In the genomic region with DNA sequence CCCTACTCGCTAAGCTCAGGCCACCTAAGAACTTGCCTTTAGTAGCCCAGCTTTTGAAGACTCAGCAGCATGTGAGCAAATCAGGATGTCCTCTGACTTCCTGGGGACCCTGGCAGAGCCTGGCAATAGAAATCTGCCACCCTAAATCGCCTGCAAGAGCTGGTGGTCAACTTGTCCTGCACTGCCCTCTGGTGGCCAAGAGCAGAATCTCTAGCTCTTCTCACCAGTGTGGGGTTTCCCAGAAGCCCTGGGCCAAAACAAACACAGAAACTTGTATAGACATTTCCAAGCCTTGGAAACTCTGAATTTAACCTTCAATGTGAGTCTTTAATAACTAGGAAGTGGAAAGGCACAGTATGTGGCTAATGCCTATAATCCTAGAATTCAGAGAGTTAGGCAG, we compare ENCODE assay signal across 8 mouse cellular contexts. TPM values are rescaled to one million over a fixed set of nuclear protein-coding genes. Genes with fewer than 3 reads are reported as not detected.
A peak's percentile ranks its signal among the peaks of the same experiment; 100 is the strongest.
DNase-seq lines count a peak whose midpoint lies in the region; ATAC-seq lines count a peak whose summit lies in the region.

No protein-coding gene starts in this region.

- no peaks in the 10 kb centered on the region for H3K9me3 ChIP-seq in heart, embryonic 11.5 days (replicated peaks; ENCODE audit: control insufficient read depth, low read length)
- H3K9me3 ChIP-seq in midbrain, embryonic 15.5 days, result no peaks in the 10 kb centered on the region

- intact Hi-C loops in left cerebral cortex, postnatal 25 days (cut with DNase I), result loop anchor here (2.0 to 5.0 kb wide), 2 partner anchors 186 to 282 kb away; no protein-coding TSS in a partner anchor

- H3K27ac ChIP-seq in heart, embryonic 11.5 days (ENCODE audit: low read depth, low read length), result no peak overlapping the region
- H3K27ac ChIP-seq in midbrain, embryonic 15.5 days, result no peak overlapping the region

- no peaks in the 10 kb centered on the region for H3K27me3 ChIP-seq in heart, embryonic 11.5 days (ENCODE audit: control insufficient read depth, insufficient read depth, low read length)
- no peaks in the 10 kb centered on the region for H3K27me3 ChIP-seq in midbrain, embryonic 15.5 days (replicated peaks)

- ATAC-seq in heart, embryonic 11.5 days (replicated peaks; ENCODE audit: insufficient number of reproducible peaks, low FRiP score, low TSS enrichment), result no peak
- peak; percentile 45; the same call in 1 of the 2 replicates for ATAC-seq in midbrain, embryonic 15.5 days (replicated peaks)

- no peak overlapping the region for H3K4me3 ChIP-seq in heart, embryonic 11.5 days (ENCODE audit: low read depth, low read length)
- no peak overlapping the region for H3K4me3 ChIP-seq in midbrain, embryonic 15.5 days

- WGBS in heart, embryonic 11.5 days (ENCODE audit: insufficient replicate concordance), result 32% methylated on average over 2 of the region's 2 CpGs
- 36% methylated on average over 2 of the region's 2 CpGs for WGBS in midbrain, embryonic 15.5 days

- no peak overlapping the region for H3K9ac ChIP-seq in heart, embryonic 11.5 days (ENCODE audit: low read depth, low read length)
- H3K9ac ChIP-seq in midbrain, embryonic 15.5 days, result no peak overlapping the region

- no peaks in the 10 kb centered on the region for H3K36me3 ChIP-seq in heart, embryonic 11.5 days (ENCODE audit: control insufficient read depth, insufficient read depth, low read length)
- no peaks in the 10 kb centered on the region for H3K36me3 ChIP-seq in midbrain, embryonic 15.5 days (replicated peaks)

- DNase-seq in heart, adult 11 months, result peak; percentile 97
- DNase-seq in cerebellum, postnatal 25 days, result peak; percentile 90 to 93
- DNase-seq in frontal cortex, postnatal 36 days (ENCODE audit: low spot score in 2 of 2), result peak; percentile 82 to 86
- DNase-seq in hindlimb bud, embryonic 11.5 days (ENCODE audit: extremely low spot score, low read depth, low spot score), result peak; percentile 81
- peak; percentile 83 to 90 for DNase-seq in left cerebral cortex, postnatal 25 days (ENCODE audit: low spot score in 2 of 2)
- peak; percentile 30 to 66 for DNase-seq in spleen, postnatal 14 days (ENCODE audit: low spot score in 2 of 2)

- H3K4me1 ChIP-seq in heart, embryonic 11.5 days (ENCODE audit: control insufficient read depth, insufficient read depth, low read length), result peaks cover 8% of the 10 kb centered on the region
- no peaks in the 10 kb centered on the region for H3K4me1 ChIP-seq in midbrain, embryonic 15.5 days

- no peak overlapping the region for H3K4me2 ChIP-seq in heart, embryonic 11.5 days
- H3K4me2 ChIP-seq in midbrain, embryonic 15.5 days, result no peak overlapping the region

RNA-seq across cellular contexts. Expression of a gene that starts 58.3 kb away (rescaled TPM):
- polyA plus RNA-seq in heart, embryonic 11.5 days (2014; fragmentation: Nextera tagmentation; extraction: Ambion mirVana), result 83.3 and 93.3 TPM in 2 replicates
- total RNA-seq in left cerebral cortex, postnatal 25 days (2021), result 10 to 100 TPM; 53.3 to 53.6 TPM
- polyA plus RNA-seq in midbrain, embryonic 15.5 days (2015; fragmentation: Nextera tagmentation; extraction: Ambion mirVana), result 23.9 and 25.7 TPM in 2 replicates
